Mouse (Mus musculus) embryo, embryonic 11 days (tissue): ENCODE measurements around the gene Ranbp2.
A peak's percentile ranks its signal among the peaks of the same experiment; 100 is the strongest.
"Not testable (repeated sequence)": the region's sequence is repeated elsewhere in the genome, so short reads cannot be mapped to it uniquely, and the experiment has no call there.

Source experiments
- DNase-seq: peaks from one replicate; pipeline ENCODE4 v3.0.0-alpha.2; 2015

The Ranbp2 gene

GRCm38 (mm10) chr10:58497320-58498284, 50.9 kb downstream of the Ranbp2 start, which contains the start of gene Ccdc138:
TSS of gene Ccdc138 (plus strand) at chr10:58497948.
- DNase-seq, result peak; percentile 94

- DNase-seq, result no peak
Measured at GRCm38 (mm10) chr10:58498516-58498915, 51.8 kb downstream of the Ranbp2 start.

- no peak for DNase-seq
Measured at GRCm38 (mm10) chr10:58529358-58529757, 82.6 kb downstream of the Ranbp2 start.

- no peak for DNase-seq
Measured at GRCm38 (mm10) chr10:58530896-58531790, 84.4 kb downstream of the Ranbp2 start.

GRCm38 (mm10) chr10:58532177-58532576, 85.5 kb downstream of the Ranbp2 start:
- no peak for DNase-seq

GRCm38 (mm10) chr10:58536276-58536675, 89.6 kb downstream of the Ranbp2 start:
- DNase-seq, result not testable (repeated sequence)

GRCm38 (mm10) chr10:58540613-58541012, 93.9 kb downstream of the Ranbp2 start:
- DNase-seq, result peak; percentile 36
